Mouse (Mus musculus): ENCODE measurements at regions not wholly inside any gene's neighbourhood (a gene's known extent, or its start where the extent isn't known, plus 50 kb on each side); places are given as distances from the start of the nearest gene placed in this dataset.

- Histone ChIP-seq H3K27ac (ENCODE audit: low read depth, low read length) (no peak overlapping the region), H3K4me2 (ENCODE audit: low read length) (no peak overlapping the region), H3K36me3 (ENCODE audit: control insufficient read depth, insufficient read depth, low read length) (no peaks in the 10 kb centered on the region), H3K9ac (ENCODE audit: low read length) (no peak overlapping the region), H3K9me3 (replicated peaks; ENCODE audit: control insufficient read depth, low read length) (no peaks in the 10 kb centered on the region), H3K4me1 (ENCODE audit: control insufficient read depth, insufficient read depth, low read length) (peaks cover 22% of the 10 kb centered on the region), H3K27me3 (replicated peaks; ENCODE audit: control insufficient read depth, insufficient read depth, low read length) (no peaks in the 10 kb centered on the region), H3K4me3 (ENCODE audit: low read depth, low read length) (no peak overlapping the region)
- ATAC-seq = no peak
- DNase-seq (ENCODE audit: low spot score) = no peak
- 74% methylated on average over 10 of the region's 10 CpGs for WGBS
Measured at GRCm38 (mm10) chr3:52641226-52642181, 373.4 kb downstream of the Foxo1 start.

GRCm38 (mm10) chr3:52640250-52641147, 372.4 kb downstream of the Foxo1 start:
- DNase-seq (ENCODE audit: low spot score) (no peak), ATAC-seq (no peak)
- Histone ChIP-seq H3K9ac (ENCODE audit: low read length) (no peak overlapping the region), H3K9me3 (replicated peaks; ENCODE audit: control insufficient read depth, low read length) (no peaks in the 10 kb centered on the region), H3K4me2 (ENCODE audit: low read length) (no peak overlapping the region), H3K4me3 (ENCODE audit: low read depth, low read length) (no peak overlapping the region), H3K36me3 (ENCODE audit: control insufficient read depth, insufficient read depth, low read length) (no peaks in the 10 kb centered on the region), H3K27ac (ENCODE audit: low read depth, low read length) (no peak overlapping the region), H3K4me1 (ENCODE audit: control insufficient read depth, insufficient read depth, low read length) (peaks cover 22% of the 10 kb centered on the region), H3K27me3 (replicated peaks; ENCODE audit: control insufficient read depth, insufficient read depth, low read length) (no peaks in the 10 kb centered on the region)
- WGBS = 77% methylated on average over 16 of the region's 16 CpGs

GRCm38 (mm10) chr3:52638816-52639215, 370.7 kb downstream of the Foxo1 start:
- DNase-seq (ENCODE audit: low spot score) (peak; percentile 22), ATAC-seq (0 out of 2 replicates have a peak, but pooled peaks have one; percentile 24)
- H3K36me3 ChIP-seq (ENCODE audit: control insufficient read depth, insufficient read depth, low read length) = no peaks in the 10 kb centered on the region
- H3K4me1 ChIP-seq (ENCODE audit: control insufficient read depth, insufficient read depth, low read length) = peaks cover 13% of the 10 kb centered on the region
- no peak overlapping the region for H3K9ac ChIP-seq (ENCODE audit: low read length)
- WGBS = 81% methylated on average over 5 of the region's 5 CpGs
- no peak overlapping the region for H3K4me3 ChIP-seq (ENCODE audit: low read depth, low read length)
- no peaks in the 10 kb centered on the region for H3K27me3 ChIP-seq (replicated peaks; ENCODE audit: control insufficient read depth, insufficient read depth, low read length)
- H3K9me3 ChIP-seq (replicated peaks; ENCODE audit: control insufficient read depth, low read length) = no peaks in the 10 kb centered on the region
- H3K4me2 ChIP-seq (ENCODE audit: low read length) = no peak overlapping the region
- H3K27ac ChIP-seq (ENCODE audit: low read depth, low read length) = no peak overlapping the region

- Histone ChIP-seq H3K4me2 (ENCODE audit: low read length) (no peak overlapping the region), H3K4me3 (ENCODE audit: low read depth, low read length) (no peak overlapping the region), H3K4me1 (ENCODE audit: control insufficient read depth, insufficient read depth, low read length) (peaks cover 4% of the 10 kb centered on the region; the same call in 1 of the 2 replicates), H3K27me3 (replicated peaks; ENCODE audit: control insufficient read depth, insufficient read depth, low read length) (no peaks in the 10 kb centered on the region), H3K27ac (ENCODE audit: low read depth, low read length) (no peak overlapping the region), H3K36me3 (ENCODE audit: control insufficient read depth, insufficient read depth, low read length) (no peaks in the 10 kb centered on the region), H3K9me3 (replicated peaks; ENCODE audit: control insufficient read depth, low read length) (no peaks in the 10 kb centered on the region), H3K9ac (ENCODE audit: low read length) (no peak overlapping the region)
- ATAC-seq (peak; percentile 29), DNase-seq (ENCODE audit: low spot score) (peak; percentile 74)
- WGBS = 32% methylated on average over 6 of the region's 6 CpGs
Measured at GRCm38 (mm10) chr3:52634353-52634752, 366.2 kb downstream of the Foxo1 start.

- H3K4me2 ChIP-seq (ENCODE audit: low read length) = no peak overlapping the region
- no peaks in the 10 kb centered on the region for H3K9me3 ChIP-seq (replicated peaks; ENCODE audit: control insufficient read depth, low read length)
- no peak overlapping the region for H3K27ac ChIP-seq (ENCODE audit: low read depth, low read length)
- WGBS = 74% methylated on average over 15 of the region's 15 CpGs
- no peak overlapping the region for H3K4me3 ChIP-seq (ENCODE audit: low read depth, low read length)
- no peaks in the 10 kb centered on the region for H3K36me3 ChIP-seq (ENCODE audit: control insufficient read depth, insufficient read depth, low read length)
- no peaks in the 10 kb centered on the region for H3K27me3 ChIP-seq (replicated peaks; ENCODE audit: control insufficient read depth, insufficient read depth, low read length)
- ATAC-seq = no peak
- H3K4me1 ChIP-seq (ENCODE audit: control insufficient read depth, insufficient read depth, low read length) = peaks cover 4% of the 10 kb centered on the region; the same call in 1 of the 2 replicates
- no peak for DNase-seq (ENCODE audit: low spot score)
- no peak overlapping the region for H3K9ac ChIP-seq (ENCODE audit: low read length)
Measured at GRCm38 (mm10) chr3:52633491-52634100, 365.5 kb downstream of the Foxo1 start.

- no peak overlapping the region for H3K27ac ChIP-seq (ENCODE audit: low read depth, low read length)
- H3K9ac ChIP-seq (ENCODE audit: low read length) = no peak overlapping the region
- ATAC-seq (no peak), DNase-seq (ENCODE audit: low spot score) (no peak)
- 86% methylated on average over 2 of the region's 2 CpGs for WGBS
- peaks cover 4% of the 10 kb centered on the region; the same call in 1 of the 2 replicates for H3K4me1 ChIP-seq (ENCODE audit: control insufficient read depth, insufficient read depth, low read length)
- H3K27me3 ChIP-seq (replicated peaks; ENCODE audit: control insufficient read depth, insufficient read depth, low read length) = no peaks in the 10 kb centered on the region
- no peaks in the 10 kb centered on the region for H3K9me3 ChIP-seq (replicated peaks; ENCODE audit: control insufficient read depth, low read length)
- H3K36me3 ChIP-seq (ENCODE audit: control insufficient read depth, insufficient read depth, low read length) = no peaks in the 10 kb centered on the region
- H3K4me2 ChIP-seq (ENCODE audit: low read length) = no peak overlapping the region
- H3K4me3 ChIP-seq (ENCODE audit: low read depth, low read length) = no peak overlapping the region
Measured at GRCm38 (mm10) chr3:52632635-52633034, 364.5 kb downstream of the Foxo1 start.

- H3K27ac ChIP-seq (ENCODE audit: low read depth, low read length) = no peak overlapping the region
- peaks cover 4% of the 10 kb centered on the region; the same call in 1 of the 2 replicates for H3K4me1 ChIP-seq (ENCODE audit: control insufficient read depth, insufficient read depth, low read length)
- no peak overlapping the region for H3K4me3 ChIP-seq (ENCODE audit: low read depth, low read length)
- H3K36me3 ChIP-seq (ENCODE audit: control insufficient read depth, insufficient read depth, low read length) = no peaks in the 10 kb centered on the region
- DNase-seq (ENCODE audit: low spot score) (no peak), ATAC-seq (no peak)
- no peak overlapping the region for H3K9ac ChIP-seq (ENCODE audit: low read length)
- H3K4me2 ChIP-seq (ENCODE audit: low read length) = no peak overlapping the region
- 87% methylated on average over 5 of the region's 5 CpGs for WGBS
- H3K27me3 ChIP-seq (replicated peaks; ENCODE audit: control insufficient read depth, insufficient read depth, low read length) = no peaks in the 10 kb centered on the region
- H3K9me3 ChIP-seq (replicated peaks; ENCODE audit: control insufficient read depth, low read length) = no peaks in the 10 kb centered on the region
Measured at GRCm38 (mm10) chr3:52630209-52630608, 362.1 kb downstream of the Foxo1 start.

- no peaks in the 10 kb centered on the region for H3K4me1 ChIP-seq (ENCODE audit: control insufficient read depth, insufficient read depth, low read length)
- DNase-seq (ENCODE audit: low spot score) (no peak), ATAC-seq (no peak)
- H3K9ac ChIP-seq (ENCODE audit: low read length) = no peak overlapping the region
- no peak overlapping the region for H3K4me2 ChIP-seq (ENCODE audit: low read length)
- WGBS = 52% methylated on average over 1 of the region's 1 CpGs
- H3K27me3 ChIP-seq (replicated peaks; ENCODE audit: control insufficient read depth, insufficient read depth, low read length) = no peaks in the 10 kb centered on the region
- H3K36me3 ChIP-seq (ENCODE audit: control insufficient read depth, insufficient read depth, low read length) = no peaks in the 10 kb centered on the region
- H3K27ac ChIP-seq (ENCODE audit: low read depth, low read length) = no peak overlapping the region
- H3K4me3 ChIP-seq (ENCODE audit: low read depth, low read length) = no peak overlapping the region
- H3K9me3 ChIP-seq (replicated peaks; ENCODE audit: control insufficient read depth, low read length) = no peaks in the 10 kb centered on the region
Measured at GRCm38 (mm10) chr3:52625125-52625524, 357.0 kb downstream of the Foxo1 start.
